Mouse (Mus musculus): ENCODE measurements around the gene Nek4.
A peak's percentile ranks its signal among the peaks of the same experiment; 100 is the strongest.

Nek4 gene

DNA sequence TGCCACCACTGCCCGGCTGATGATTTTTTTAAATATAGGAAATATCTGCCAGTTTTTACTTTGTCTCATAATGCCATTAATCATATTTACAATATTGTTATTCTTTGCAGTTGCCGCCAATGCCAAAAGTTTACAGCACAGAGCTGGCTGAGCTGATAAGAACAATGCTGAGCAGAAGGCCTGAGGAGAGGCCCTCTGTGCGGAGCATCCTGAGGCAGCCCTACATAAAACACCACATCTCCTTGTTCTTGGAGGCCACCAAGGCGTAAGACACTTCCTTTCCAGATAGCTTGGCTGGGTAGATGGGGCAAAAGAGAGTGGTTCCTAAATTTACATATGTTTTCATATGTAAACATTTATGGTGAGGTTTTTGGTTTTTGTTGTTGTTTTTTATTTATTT, 7.9 kb downstream of the Nek4 start:
- no peak for DNase-seq (ENCODE audit: extremely low spot score, low spot score)

DNA sequence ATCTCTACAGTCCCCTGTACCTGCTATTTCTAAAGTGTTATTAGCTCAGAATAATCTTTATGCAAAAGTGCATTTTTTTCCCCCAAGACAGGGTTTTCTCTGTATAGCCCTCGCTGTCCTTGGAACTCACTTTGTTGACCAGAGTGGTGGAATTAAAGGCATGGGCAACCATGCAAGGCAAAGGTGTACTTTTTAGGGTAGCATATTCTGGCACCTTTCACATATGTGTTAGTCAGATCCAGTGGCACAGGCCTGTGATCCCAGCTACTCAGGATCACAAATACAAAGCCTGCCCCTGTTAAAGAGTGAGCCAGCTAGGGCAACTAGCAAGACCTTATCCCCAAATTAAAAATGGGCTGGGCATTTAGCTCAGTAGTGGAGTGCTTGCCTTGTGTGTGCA, 9.2 kb downstream of the Nek4 start:
- no peak for DNase-seq (ENCODE audit: extremely low spot score, low spot score)

- no peak for DNase-seq (ENCODE audit: extremely low spot score, low spot score)
Observed at GRCm38 (mm10) chr14:30974204-30974603, 23.0 kb downstream of the Nek4 start.

DNA sequence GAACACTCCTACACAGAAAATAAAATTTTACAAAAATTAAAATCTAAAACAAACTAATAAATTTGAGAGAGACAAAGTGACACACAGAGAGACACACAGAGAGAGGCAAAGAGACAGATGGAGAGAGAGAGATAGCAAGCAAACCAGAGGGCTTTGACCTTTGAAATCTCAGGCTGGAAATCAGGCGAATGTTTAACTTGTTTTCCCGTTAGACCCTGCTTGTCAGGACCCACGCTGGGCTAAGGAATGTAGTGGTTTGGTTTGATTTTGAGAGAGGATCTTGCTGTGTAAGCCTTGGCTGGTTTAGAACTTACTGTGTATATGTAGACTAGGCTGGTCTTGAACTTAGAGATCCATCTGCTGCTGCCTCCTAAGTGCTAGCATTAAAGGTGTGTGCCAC, 25.0 kb downstream of the Nek4 start:
- no peak for DNase-seq (ENCODE audit: extremely low spot score, low spot score)

GRCm38 (mm10) chr14:30996417-30996816, 45.2 kb downstream of the Nek4 start:
- no peak for DNase-seq (ENCODE audit: extremely low spot score, low spot score)

- no peak for DNase-seq (ENCODE audit: extremely low spot score, low spot score)
Observed at GRCm38 (mm10) chr14:31000356-31000755, 49.2 kb downstream of the Nek4 start.

DNA sequence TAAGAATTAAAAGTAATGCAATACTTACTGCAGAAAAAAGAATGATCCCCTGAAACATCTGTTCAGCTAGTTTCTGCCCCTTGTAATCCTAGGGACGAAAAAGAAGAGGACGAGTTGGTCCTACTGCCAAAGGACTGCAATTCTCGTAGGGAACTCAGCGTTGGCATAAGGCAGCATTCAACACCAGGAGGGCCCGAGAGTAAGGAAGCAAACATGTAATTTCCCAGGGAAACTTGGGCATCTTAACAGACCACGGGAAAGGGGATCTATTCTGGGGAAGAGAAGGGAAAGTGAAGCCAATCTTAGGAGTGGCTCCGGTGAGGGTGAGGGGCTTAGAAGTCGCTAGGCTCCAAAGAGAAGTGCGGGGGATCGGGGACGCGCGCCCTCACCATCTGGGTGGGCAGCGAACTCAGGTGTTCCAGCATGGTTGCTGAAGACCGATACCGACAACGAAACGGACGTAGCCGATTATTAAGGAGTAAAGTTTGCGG, 49.7 kb downstream of the Nek4 start:
- no peak for DNase-seq (ENCODE audit: extremely low spot score, low spot score)

DNA sequence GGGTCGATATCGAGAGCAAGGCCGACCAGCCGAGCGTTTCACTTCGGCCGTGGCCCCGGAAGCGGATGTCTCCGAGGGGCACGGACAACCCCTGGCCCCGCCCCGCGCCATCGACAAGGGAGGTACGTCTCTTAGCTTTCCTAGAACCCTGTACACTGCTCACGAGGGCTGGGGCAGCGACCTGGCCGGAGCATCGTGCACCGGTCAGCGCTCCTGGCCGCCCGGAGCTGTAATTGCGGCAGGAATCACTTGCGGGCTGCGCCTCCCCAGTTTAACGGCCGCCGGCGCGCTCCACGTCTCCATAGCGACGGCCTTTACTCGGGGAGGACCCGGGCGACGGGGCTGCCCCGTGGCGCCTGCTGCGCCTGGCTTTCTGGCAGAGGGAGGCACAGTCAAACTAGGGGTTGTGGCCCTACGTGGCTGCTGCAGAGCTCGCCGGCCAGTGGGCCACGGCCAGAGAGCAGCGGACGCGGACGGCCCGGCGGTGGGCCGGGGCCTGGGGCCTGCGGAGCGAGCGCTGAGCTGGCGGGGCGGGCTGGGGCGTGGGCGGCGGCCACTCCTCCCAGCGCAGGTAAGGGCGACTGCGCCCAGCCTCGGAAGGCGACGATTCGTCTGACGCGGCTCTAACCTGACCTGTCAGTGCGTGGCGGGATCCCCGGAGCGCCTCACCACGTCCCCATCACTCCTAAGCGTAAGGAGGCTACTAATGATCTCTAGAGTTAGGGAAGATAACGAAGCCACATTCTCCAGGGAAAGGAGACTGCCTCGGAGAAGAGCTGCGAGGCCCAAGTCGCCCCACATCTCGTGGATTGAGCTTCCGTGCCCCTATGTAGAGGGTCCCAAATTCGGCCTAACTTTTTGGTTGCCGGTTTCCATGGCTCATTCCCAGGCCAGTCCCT, 50.4 kb downstream of the Nek4 start, which contains the start of the genes Glt8d1 and Spcs1:
Gene Glt8d1, plus strand, starts transcription at position 94 of the 899 bp plus-strand sequence.
Gene Spcs1, minus strand, starts transcription at position 366 of the 899 bp plus-strand sequence.
- peak; percentile 89 for DNase-seq (ENCODE audit: extremely low spot score, low spot score)

GRCm38 (mm10) chr14:31004527-31004926, 53.4 kb downstream of the Nek4 start:
- DNase-seq (ENCODE audit: extremely low spot score, low spot score): no peak

- no peak for DNase-seq (ENCODE audit: extremely low spot score, low spot score)
Observed at GRCm38 (mm10) chr14:31006779-31007178, 55.6 kb downstream of the Nek4 start.

DNA sequence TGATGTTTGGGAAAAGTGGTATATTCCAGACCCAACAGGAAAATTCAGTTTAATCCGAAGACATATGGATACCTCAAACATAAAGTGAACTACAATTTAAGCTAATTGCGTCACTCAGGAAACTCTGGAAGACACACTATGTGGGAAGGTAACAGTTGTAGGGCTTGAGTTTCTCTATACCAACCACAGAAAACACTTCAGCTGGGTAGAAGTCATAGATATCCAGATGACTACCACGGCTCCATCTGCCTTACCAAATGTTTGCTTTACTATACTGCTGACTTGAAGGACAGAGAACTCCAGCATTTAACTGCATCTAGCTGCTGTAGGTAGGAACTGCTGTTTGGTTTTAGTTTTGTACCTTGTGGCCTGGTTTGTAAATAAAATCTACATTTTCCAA, 60.4 kb downstream of the Nek4 start:
- no peak for DNase-seq (ENCODE audit: extremely low spot score, low spot score)

GRCm38 (mm10) chr14:31013928-31014327, 62.8 kb downstream of the Nek4 start:
- DNase-seq (ENCODE audit: extremely low spot score, low spot score): no peak

- no peak for DNase-seq (ENCODE audit: extremely low spot score, low spot score)
Observed at GRCm38 (mm10) chr14:31016063-31016462, 64.9 kb downstream of the Nek4 start.

GRCm38 (mm10) chr14:31017854-31018253, 66.7 kb downstream of the Nek4 start:
- peak; percentile 18 for DNase-seq (ENCODE audit: extremely low spot score, low spot score)

- DNase-seq (ENCODE audit: extremely low spot score, low spot score): peak; percentile 98
Observed at GRCm38 (mm10) chr14:31018860-31019291, 67.7 kb downstream of the Nek4 start, which contains the start of the genes Pbrm1 and Gnl3. Gene Pbrm1, plus strand, starts transcription at chr14:31019138. Gene Gnl3, minus strand, starts transcription at chr14:31019152.

DNA sequence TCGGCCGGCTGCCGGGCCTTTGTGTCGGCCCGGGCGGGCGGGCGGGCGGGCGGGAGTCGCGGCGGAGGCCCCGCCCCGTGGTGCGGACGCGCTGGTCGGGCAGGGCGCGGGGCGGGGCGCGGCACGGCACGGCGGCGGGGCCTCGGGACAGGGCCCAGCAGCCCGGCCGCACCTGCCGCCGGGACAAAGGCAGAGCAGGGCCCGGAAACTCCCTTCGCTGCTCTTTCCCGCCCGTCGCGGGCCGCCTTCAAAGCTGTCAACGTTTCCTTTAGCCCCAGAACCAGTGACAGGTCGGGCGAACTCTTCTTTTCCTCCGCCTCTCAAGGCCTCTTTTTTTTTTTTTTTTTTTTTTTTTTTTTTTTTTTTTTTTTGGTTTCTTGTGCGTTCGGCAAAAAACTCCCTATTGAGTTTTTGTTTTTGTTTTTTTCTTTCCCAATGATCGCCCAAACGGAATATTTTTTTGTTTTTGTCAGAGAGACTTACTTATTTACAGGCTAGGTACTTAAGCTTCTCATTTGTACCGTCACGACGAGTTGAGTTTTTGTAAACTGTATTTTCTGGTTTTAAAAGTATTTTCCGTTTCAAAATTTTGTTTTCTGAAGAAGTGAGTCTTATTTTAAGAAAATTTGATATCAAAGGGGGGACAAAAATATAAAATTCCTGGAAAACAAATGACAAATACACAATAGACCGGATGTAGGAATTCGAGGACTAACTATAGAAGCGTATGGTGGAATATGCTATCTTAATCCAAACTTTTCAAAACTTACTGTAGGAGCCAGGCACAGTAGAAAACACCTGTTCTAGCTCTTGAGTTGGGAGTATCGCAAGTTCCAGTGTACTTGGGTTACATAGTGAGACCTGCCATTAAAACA, 68.4 kb downstream of the Nek4 start:
- no peak for DNase-seq (ENCODE audit: extremely low spot score, low spot score)

DNA sequence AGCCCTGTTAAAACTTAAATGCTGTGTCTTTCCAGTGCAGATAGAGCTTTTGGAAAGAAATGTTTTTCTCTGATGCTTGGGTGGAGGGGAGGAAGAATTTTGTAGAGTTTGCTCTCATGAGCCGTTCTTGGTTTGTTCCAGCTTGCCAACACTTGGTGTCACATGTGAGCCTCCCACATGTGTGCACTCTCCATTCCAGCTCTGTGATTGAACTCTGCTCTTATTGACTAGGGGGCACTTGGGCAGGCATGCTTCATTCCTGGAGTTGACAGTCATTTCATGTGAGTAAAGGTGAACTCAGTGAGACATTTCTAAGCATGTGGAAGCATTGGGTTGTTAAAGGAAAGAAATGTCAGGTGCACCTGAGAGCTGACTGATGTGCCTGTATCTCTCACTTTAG, 71.4 kb downstream of the Nek4 start:
- no peak for DNase-seq (ENCODE audit: extremely low spot score, low spot score)

DNA sequence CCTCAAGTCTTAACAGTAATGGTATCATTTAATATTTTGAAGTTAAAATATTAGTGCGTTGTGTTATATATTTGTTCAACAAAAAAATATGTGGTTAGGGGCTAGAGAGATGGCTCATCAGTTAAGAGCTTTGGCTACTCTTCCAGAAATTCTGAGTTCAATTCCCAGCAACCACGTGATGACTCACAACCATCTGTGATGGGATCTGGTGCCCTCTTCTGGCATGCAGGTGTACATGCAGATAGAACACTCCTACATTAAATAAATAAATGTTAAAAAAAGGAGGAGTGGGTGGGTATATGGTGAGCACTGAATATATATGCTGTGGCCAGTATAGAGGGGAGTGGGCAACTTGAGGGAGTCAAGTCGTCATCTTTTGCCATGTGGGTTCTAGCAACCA, 74.6 kb downstream of the Nek4 start:
- peak; percentile 15 for DNase-seq (ENCODE audit: extremely low spot score, low spot score)

Data from neural tube, embryonic 10.5 days (tissue).